Mouse (Mus musculus) heart, postnatal 14 days (tissue): ENCODE data around the gene Cybc1. TPM values are rescaled to one million over a fixed set of nuclear protein-coding genes. Genes with fewer than 3 reads are reported as not detected.
A peak's percentile ranks its signal among the peaks of the same experiment; 100 is the strongest.

Experiments used
- DNase-seq, 2 experiments: peaks; one replicate each; pipeline ENCODE4 v3.0.0; 2021 to 2022
- intact Hi-C: fragments of 180-260 bp; cut with DNase I; formaldehyde crosslinking; loops from one replicate; pipeline ENCODE4 v1.15.1; 2025
- long read RNA-seq, 2 experiments: library from polyadenylated mRNA; stranded (forward); transcript quantifications; one replicate each; pipeline ENCODE4 v2.0.0; 2021
- total RNA-seq, 2 experiments: library from RNA; stranded (reverse); gene quantifications; 2 replicates each; pipeline ENCODE4 v1.2.3; 2021

Cybc1 gene
- total RNA-seq: 10 to 100 TPM; 10.1 to 12.1 TPM
- long read RNA-seq, experiment 1, transcript Cybc1-201 (7 exons, 2,417 nt): major isoform, 10 of 16 reads
- long read RNA-seq, experiment 1, partial matches to known transcripts: 1 of 16 reads
- long read RNA-seq, experiment 1, other reads (novel, unspliced or antisense): 4 of 16 reads
- long read RNA-seq, experiment 2, transcript Cybc1-201 (7 exons, 2,417 nt): major isoform, 8 of 13 reads
- long read RNA-seq, experiment 2, partial matches to known transcripts: 0 of 13 reads
- long read RNA-seq, experiment 2, other reads (novel, unspliced or antisense): 4 of 13 reads

DNA sequence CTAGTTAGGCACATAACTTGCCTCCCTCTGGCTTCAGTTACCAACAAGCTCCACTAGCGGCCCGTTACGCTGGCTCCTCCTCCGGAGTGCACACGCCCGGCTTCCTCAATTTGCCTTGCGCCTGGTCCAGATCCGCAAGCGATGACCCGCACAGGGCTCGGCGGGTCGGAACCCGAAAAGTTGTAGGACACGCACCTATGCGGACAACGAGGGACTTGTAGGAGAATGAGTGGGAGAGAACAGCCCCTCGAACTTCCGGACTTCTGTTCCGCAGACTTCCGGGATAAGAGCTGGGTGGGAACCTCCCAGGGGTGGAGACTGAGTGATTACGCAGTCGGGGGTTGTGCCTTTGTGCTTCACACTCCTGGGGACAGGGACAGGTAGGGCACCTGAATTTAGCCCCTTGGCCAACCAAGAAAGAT lies at the start of gene Cybc1:
TSS of gene Cybc1 (minus strand) at position 305 of the 422 bp plus-strand sequence.
- intact Hi-C loops: no loop called here
- DNase-seq: peak; percentile 70 to 71

DNA sequence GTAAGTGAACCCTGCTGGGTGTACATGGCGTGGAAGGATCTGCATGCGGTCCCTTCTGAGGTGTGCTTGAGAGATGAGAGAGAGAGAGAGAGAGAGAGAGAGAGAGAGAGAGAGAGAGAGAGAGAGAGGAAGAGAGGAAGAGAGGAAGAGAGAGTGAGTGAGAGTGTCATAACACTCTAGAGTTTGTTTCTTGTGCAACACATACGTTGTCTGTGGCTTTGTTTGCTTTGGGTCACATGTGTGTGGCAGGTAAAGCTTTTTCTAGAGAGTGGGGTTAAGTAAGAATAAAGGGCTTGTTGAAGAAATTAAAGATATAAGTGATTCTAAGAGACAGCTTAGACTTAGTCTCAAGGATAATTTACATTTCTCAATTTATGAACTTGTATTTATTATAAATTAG lies 48.9 kb upstream of the Cybc1 start:
- no peak for DNase-seq
- intact Hi-C loops: no loop called here

DNA sequence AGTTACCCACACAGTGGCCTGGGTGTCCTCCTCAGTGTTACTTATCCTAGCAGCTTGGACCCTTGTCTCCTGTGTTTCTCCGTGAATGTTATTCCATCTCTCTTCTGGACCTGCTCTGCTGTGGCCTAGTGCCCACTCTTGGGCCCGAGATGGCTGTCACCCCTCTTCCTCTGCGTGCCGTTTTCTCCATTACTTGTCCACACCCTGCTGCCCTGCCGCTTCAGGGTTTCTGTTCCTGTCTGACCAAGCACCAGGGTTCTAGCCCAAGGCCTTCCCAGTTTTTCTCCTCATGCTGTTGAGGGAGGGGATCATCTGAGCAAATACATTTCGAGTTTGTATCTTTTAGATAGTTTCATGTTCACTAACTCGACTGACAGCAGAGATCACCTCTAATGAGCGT lies 48.4 kb upstream of the Cybc1 start:
- intact Hi-C loops: no loop called here
- no peak for DNase-seq

DNA sequence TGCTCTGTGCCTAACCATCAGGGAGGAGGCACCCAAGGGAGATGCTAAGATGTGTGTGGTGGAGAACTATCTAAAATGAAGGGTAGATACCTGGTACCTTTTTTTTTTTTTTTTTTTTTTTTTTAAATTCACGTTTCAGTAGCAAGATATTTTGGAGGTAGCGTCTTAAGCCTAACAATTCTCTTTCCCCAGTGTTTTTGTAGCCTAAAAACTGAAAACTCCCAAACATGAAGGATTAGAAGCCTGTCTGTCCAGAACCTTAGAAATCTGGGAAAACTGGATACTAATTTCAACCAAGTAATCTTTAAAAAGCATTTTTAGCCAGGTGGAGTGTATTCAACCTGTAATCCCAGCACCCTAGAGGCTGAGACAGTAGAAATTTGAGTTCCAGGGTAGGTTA lies 32.0 kb upstream of the Cybc1 start:
- intact Hi-C loops: loop anchor here (5.0 kb wide), 1 partner anchor 86 kb away; no protein-coding TSS in a partner anchor
- DNase-seq: no peak

DNA sequence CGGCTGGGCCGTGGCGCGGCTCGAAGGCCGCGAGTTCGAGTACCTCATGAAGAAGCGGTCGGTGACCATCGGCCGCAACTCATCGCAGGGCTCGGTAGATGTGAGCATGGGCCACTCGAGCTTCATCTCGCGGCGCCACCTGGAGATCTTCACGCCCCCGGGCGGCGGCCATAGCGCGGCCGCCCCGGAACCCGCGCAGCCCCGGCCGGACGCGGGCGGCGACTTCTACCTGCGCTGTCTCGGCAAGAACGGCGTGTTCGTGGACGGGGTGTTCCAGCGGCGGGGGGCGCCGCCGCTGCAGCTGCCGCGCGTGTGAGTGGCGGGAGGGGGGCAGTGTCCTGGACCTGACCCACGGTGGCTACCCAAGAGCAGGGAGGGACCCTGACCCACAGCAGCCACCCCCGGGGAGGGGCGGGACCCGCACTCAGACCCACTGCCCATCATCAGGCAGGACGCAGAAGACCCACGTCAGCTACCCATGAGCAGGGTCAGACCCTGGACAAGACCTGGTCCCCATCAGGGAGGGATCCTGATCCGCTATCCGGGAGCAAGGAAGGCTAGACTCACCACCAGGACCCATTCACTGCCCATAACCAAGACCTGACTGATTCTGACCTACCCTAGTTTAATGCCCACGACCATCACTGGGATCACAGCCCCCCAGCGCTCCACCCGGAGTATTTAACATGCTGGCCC lies 31.2 kb upstream of the Cybc1 start:
- DNase-seq: peak; percentile 17 to 54
- intact Hi-C loops: loop anchor here (5.0 kb wide), 1 partner anchor 87 kb away; no protein-coding TSS in a partner anchor

DNA sequence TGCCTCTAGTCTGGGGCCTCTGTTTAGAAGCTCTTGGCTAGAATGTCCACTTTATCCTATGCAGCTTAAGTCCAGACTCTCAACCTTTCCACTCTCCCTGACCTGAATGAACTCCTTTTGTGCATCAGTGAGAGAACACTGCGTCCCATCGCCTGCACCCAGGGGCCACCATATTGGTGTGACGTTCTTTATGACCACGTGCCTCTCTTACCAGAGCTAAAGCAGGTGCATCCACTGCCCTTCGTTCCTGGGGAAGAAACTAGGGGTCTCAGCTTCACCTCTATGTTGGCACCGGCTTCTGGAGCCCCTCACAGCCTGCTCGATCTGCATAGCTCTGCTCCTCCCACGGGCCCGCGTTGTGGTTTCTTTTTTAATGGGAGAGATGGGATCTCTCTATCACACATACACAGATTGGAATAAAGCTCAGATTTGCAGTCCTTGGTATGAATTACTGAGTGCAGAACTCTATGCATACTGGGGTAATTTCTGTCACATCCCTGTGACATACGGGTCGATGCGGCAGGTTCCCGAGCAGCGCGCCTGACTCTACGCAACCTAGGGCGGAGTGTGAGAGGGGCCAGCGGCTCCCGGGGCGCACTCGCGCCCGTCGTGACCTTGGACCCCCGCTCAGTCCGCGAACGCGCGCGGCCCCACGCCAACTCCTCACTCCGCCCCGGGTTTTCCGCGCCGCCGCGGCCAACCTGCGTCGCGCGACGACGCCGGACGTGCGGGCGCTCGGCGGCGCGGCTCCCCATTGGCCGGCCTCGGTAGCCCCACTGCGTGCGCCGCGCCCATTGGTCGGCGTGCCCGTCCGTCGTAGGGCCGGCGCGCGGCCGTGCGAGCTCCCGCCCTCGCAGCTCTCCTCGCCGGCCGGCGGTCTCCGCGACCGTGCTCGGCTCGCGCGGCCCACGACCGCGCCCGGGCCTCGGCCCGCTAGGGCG lies 30.3 kb upstream of the Cybc1 start, which contains the start of gene Foxk2:
TSS of gene Foxk2 (plus strand) at position 831 of the 941 bp plus-strand sequence.
- peak; percentile 97 for DNase-seq
- intact Hi-C loops: loop anchor here (2.0 to 5.0 kb wide), 2 partner anchors 55 to 88 kb away; partner anchors contain the start of genes Hexdc and Ogfod3

DNA sequence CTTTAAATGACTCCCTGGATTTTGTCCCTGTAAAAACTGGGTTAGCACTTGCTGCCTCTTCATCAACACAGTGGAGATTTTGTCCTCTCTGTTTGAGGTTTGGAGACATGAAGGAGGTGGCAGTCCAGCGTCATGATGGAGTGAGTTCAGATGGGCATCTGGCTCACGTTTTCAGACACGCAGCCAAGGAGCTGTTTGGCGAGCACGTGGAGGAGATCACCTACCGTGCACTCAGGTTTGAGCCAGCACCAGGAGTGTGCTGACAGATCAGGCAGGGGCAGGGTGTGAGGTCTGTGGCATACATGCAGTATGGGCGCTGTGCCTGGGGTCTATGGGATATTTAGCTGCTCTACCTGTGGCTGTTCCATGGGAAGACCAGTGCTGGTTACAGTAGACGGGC lies 21.1 kb upstream of the Cybc1 start:
- DNase-seq: no peak
- intact Hi-C loops: no loop called here

DNA sequence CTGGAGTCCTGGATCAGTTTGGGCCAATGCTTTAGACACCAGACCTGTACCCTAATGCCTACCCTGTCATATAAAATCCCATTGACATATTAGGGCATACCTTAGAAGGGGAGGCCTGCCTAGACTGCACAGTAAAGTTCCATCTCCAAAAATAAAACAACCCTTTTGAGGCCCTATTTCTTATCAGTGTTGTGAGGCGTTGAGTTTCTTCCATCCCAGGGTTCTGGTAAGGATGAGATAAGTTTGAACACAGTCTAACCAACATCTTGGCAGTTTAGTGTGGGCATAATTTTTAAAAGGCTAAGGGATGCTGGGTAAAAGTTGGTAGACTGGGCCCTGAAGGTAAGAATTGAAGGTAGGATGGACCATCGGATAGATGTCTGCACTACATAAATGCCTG lies 10.5 kb upstream of the Cybc1 start:
- no peak for DNase-seq
- intact Hi-C loops: loop anchor here (5.0 kb wide), 1 partner anchor 48 kb away; no protein-coding TSS in a partner anchor

DNA sequence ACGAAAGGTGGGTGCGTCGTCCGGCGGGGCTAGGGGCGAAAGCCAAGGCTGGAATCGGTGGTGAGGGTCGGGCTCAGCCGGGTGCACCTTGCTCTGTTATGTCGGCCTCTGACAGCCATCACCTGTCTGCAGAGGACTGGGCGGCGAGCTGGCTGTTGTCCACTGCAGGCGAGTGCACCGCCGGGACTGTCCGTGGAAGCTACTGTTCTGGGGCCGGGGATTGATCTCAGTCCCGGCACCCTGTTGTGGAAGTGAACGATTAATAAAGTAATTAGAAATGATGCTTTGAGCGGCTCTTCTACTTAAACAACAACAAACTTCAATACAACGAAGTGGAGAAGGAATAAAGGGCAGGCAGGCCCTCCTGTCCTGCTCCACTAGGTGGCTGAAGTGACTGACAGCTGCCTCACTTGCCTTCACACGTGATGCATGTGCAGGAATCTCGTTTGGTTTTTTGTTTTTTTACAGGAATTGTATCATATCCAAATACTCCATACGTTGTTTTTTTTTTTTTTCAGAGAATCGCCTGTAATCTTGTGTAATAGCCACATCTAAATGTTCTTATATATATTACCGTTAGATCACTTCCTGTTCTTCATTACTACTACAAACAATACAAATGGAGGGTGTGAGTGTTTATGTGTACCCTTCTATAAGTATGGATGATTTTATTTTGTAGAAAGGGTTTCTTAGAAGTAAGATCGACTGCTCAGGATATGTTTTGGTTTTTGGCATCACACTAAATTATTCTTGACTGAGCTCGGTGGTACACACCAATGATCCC lies 8.4 kb upstream of the Cybc1 start:
- no peak for DNase-seq
- intact Hi-C loops: loop anchor here (2.0 to 5.0 kb wide), 2 partner anchors 33 to 50 kb away; partner anchors contain the start of genes Hexdc and Ogfod3

DNA sequence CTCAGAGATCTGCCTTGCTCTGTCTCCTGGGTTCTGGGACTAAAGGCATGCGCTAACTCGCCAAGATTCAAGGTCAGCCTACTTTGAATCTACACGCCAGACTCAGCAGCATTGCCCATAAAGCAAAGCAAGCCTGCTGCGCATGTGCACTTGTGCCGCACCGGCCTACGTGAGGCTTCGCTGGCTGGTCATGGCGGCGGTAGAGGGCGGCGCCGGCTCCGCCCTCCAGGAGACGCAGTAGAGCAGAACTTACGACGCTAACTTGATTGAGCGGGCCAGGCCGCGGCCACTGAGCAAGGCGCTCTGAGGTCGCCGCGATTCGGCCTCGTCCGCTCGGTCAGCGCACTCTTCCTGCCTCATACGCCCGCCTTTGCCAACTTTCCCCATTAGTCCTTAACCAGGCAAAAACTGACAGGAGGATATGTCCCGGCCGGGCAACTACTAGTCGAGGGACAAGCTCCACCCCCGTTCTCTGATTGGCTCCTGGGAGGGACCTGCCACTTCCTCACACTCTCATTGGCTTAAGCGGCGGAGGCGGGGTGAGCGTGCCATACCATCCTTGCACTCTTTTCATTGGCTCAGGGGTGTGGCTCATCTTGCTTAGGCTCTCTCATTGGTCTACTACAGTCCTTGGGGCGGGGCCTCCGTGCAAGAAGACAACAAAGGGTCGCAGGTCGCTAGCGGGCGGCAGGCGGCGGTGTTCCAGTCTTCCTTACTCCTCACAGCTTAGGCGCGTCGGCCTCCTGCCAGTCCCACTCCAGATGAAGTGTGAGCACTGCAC lies 7.6 kb upstream of the Cybc1 start, which contains the start of gene Narf:
TSS of gene Narf (plus strand) at position 690 of the 781 bp plus-strand sequence.
- intact Hi-C loops: loop anchor here (2.0 to 5.0 kb wide), 2 partner anchors 32 to 51 kb away; partner anchors contain the start of genes Hexdc and Ogfod3
- DNase-seq: peak; percentile 96

DNA sequence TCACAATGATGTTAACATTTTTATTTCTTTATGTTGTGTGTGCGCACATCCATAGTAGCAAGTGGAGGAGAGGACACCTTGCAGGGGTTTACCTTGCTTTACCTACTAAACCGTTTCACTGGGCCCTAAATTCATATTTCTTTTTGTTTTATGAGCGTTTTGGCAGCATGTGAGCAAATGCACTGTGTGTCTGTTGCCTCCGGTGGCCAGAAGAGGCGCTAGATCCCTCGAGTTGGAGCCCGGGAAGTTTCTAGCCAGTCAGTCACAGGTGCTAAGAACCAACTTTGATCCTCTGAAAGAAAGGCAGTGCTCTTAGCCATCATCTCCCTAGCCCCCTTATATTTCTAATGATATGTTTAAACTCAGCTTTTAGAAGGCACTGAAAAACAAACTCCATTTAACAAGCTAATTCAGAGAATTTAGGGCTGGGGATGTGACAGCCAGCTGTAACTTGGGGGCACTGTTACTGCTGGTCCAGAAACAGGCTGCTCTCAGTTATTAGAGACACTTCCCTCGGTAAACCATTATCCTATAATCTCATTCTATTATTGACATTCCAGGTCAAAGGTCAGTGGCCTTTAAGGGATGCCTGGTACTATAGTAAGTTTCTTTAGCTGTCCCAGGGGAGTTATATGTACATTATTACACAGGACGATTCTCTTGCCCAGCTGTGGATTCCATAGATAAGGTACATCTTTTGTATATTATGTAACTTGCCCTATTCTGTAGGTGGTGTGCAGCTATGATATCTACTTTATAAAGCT lies 6.5 kb upstream of the Cybc1 start:
- DNase-seq: peak; percentile 24 to 51
- intact Hi-C loops: loop anchor here (2.0 to 5.0 kb wide), 2 partner anchors 31 to 52 kb away; partner anchors contain the start of genes Hexdc and Ogfod3

DNA sequence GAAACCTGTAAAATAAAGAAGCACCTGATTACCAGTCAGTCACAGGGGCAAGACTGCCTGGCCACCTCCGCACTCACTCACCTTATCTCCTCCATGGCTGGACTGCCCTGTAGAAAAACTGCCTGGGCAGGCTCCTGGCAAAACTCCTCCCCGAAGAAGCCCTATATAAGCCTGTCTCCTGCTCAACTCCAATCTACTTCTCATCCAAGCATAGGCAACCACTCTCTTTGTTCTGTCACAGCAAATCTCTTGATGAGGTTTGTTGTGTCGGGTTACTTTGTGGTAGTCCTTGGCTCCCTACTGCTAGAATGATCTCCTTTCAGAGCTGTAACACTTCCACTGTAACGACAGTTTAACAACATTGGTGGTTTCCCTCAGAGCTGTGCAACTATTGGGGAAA lies 3.6 kb upstream of the Cybc1 start:
- no peak for DNase-seq

DNA sequence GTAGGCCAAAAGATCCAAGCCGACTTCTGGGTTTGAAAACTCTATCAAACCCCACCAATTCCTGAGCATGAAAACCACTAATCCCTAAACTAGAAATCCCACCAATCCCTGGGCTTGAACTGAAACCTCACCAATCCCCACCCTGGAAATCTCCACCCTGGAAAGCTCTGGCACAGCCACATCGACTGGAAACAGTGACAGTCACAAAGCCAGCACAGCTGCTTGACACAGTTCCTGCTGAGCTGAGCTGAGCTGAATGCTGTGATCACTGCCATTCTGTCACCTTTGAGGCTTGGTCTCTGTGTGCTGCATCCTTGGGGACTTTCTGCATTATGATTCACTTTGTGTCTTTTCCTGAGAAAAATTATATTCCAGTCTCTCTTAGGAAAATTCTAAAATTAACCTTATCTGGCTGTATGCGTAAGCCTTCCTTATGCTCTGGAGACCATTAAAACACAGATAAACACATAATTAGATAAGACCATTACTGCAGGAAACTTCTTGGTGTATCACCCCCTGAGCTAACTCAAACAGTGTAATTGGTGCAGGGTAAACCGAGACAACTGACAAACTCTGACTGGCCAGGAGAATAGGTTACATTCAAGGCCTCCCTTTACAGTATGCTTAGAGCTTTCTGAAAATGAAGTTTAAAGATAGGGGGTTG lies 2.6 kb upstream of the Cybc1 start:
- intact Hi-C loops: no loop called here
- peak; percentile 34 to 49 for DNase-seq

More for the DNA sequence above, 3.6 kb upstream of the Cybc1 start:
- intact Hi-C loops: no loop called here

DNA sequence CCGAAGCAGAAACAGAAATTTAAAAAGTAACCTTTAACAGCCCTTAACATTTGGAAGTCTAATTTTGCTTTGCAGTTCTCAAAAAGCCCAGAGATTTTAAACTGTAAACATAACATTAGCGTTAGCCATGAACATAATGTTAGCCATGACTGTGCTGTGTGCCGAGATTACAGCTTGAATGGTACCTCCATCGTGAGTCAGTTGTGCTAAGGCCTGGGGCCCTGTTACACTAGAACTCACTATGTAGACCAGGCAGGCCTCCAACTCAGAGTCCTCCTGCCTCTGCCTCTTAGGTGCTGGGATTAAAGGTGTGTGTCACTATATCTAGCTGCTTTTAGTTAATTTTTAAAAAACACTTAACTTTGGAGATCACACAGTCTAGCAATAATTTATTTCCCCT lies 2.1 kb upstream of the Cybc1 start:
- DNase-seq: no peak
- intact Hi-C loops: no loop called here

DNA sequence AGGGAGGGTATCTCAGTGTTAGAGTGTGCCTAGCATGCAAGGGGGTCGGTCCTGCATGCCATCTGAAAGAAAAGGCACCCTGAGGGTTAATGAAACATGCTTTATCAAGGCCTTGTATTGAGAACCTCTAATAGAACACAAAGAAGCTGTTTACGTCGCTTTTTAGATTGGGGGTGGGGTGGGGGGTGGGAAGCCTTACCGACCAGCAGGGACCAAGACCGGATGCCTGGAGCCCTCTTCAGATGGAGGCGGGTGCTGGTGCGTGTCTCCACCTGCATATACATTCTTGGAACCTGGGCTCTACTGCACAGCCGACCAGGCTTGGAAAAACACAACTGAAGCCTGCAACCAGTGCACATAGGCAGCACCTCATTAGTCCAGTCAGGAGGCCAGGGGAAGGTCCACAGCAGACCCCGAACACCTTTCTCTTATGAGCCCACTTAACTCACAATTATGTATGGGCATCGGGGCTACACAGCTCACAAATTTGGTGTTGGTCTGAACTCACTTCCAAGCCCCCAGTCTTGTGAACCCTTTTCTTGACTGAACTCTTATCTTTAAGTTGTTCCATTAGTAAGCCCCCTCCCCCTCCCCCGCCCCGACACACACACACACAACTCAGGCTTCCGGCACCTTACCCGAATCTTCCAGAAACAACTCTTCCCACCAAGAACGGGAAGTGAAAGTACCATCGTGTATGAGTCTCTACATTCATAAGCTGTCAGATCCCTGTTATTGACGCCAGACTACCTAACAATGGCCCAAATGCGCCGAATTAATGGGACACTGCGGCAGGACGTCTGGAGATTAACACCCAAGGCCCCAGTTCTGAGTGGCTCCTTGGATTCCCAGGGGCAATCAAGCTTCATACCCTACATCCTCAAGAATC lies 749 bp downstream of the Cybc1 start:
- intact Hi-C loops: no loop called here

DNA sequence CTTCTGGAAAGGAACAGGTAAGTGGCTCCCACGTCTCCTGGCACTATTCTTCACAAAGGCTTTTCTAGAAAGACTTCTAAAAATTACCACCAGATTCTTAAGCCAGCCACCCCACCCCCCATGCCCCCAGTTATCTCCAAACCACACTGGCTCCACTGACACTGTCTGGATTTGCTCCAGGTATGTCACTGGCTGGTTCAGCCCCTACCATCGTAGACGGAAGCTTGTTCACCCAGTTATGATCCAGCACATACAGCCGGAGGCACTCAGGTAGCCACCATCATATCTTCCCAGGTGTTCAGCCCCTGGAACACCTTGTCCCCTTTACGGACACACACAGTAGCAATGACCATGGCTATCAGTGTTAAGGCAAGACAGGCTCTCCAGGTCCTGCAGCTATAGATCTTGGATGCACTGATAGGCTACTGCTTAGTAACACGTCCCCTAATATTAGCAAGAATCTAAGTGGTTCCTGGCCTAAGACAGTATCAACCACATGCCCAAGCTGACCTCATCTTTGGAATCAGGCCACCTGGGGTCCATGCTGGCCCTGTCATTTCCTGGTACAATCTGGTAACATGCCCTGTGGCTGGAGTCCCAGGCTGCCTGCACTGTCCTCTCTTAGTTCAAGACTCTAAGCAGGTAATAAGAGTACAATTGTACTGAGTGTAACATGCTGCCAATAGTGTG lies 7.7 kb downstream of the Cybc1 start:
- peak in 1 of 2 experiments; percentile 34 for DNase-seq
- intact Hi-C loops: no loop called here

More for the DNA sequence above, 749 bp downstream of the Cybc1 start:
- no peak for DNase-seq
